Mouse (Mus musculus): ENCODE results near the gene Gm11168.
"Not testable (repeated sequence)": the region's sequence is repeated elsewhere in the genome, so short reads cannot be mapped to it uniquely, and the experiment has no call there.

DNA sequence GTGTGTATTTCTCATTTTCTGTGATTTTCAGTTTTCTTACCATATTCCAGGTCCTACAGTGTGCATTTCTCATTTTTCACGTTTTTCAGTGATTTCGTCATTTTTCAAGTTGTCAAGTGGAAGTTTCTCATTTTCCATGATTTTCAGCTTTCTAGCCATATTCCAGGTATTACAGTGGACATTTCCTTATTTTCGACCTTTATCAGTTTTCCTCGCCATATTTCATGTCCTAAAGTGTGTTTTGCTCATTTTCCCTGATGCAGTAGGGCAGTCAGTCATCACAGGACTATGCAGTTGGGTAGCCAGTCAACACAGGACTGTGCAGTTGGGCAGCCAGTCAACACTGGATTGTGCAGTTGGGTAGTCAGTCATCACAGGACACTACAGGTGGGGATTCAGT lies 35.0 kb downstream of the Gm11168 start:
- TF ChIP-seq CTCF (IDR thresholded peaks at IDR 0.05; ENCODE audit: low read depth); EP300 (optimal IDR thresholded peaks at IDR 0.05): not testable (repeated sequence)
